Mouse (Mus musculus) CH12.LX (cell line): ENCODE results near the gene Romo1. TPM values are rescaled to one million over a fixed set of nuclear protein-coding genes. Genes with fewer than 3 reads are reported as not detected.

Source experiments
- DNase-seq: peaks from one replicate; pipeline ENCODE4 v3.0.0-alpha.2; 2013; ENCODE audit errors: extremely low read depth
- H3K27ac ChIP-seq: 2 replicates; pipeline ENCODE4 v1.5.1; 2012; ENCODE audit warnings: low read depth, mild to moderate bottlenecking, control low read depth, moderate library complexity; ENCODE audit not compliant: insufficient read depth
- H3K27me3 ChIP-seq: replicated peaks from 2 replicates; pipeline ENCODE3; 2012; ENCODE audit warnings: inconsistent platforms
- H3K36me3 ChIP-seq, 2 experiments: replicated peaks in 1 of 2; 2 replicates each; pipeline versions ENCODE3 to v1.6.1; 2012; ENCODE audit warnings: inconsistent platforms in 1 of 2, low read length in 1 of 2, mild to moderate bottlenecking in 1 of 2, mixed read lengths in 1 of 2, moderate library complexity in 1 of 2; ENCODE audit not compliant: control insufficient read depth in 1 of 2, insufficient read depth in 1 of 2
- H3K4me1 ChIP-seq, 2 experiments: 2 replicates each; pipeline ENCODE4 v1.6.1; 2012; ENCODE audit warnings: inconsistent platforms in 1 of 2, moderate library complexity in 1 of 2; ENCODE audit not compliant: insufficient read depth in 2 of 2, control insufficient read depth in 1 of 2
- H3K4me2 ChIP-seq: 2 replicates; pipeline ENCODE4 v1.6.1; 2012; ENCODE audit warnings: low read depth, mild to moderate bottlenecking, control low read depth; ENCODE audit not compliant: poor library complexity, insufficient read depth, severe bottlenecking
- H3K4me3 ChIP-seq, 3 experiments: fragments of 150-350 bp in 1 of 3; sonication (generic) in 1 of 3; replicated peaks in 1 of 3; 2 replicates each; pipeline versions ENCODE3 to v1.5.1; 2011 to 2012; ENCODE audit warnings: low read depth in 2 of 3, low read length in 2 of 3, mild to moderate bottlenecking in 2 of 3, moderate library complexity in 2 of 3, control low read depth in 1 of 3, improper control_type of control experiment in 1 of 3, inconsistent platforms in 1 of 3, mixed read lengths in 1 of 3; ENCODE audit not compliant: poor library complexity in 1 of 3
- H3K79me2 ChIP-seq: replicated peaks from 2 replicates; pipeline ENCODE4 v1.6.1; 2012; ENCODE audit warnings: mild to moderate bottlenecking, moderate library complexity; ENCODE audit not compliant: control insufficient read depth, poor library complexity, insufficient read depth, severe bottlenecking; ENCODE audit errors: extremely low read depth
- H3K9ac ChIP-seq: 2 replicates; pipeline ENCODE4 v1.6.1; 2012; ENCODE audit warnings: low read depth, mild to moderate bottlenecking, control low read depth, moderate library complexity; ENCODE audit not compliant: insufficient read depth
- H3K9me3 ChIP-seq: replicated peaks from 2 replicates; pipeline ENCODE3; 2012; ENCODE audit warnings: low read length, inconsistent platforms, mixed read lengths
- BHLHE40 ChIP-seq: IDR thresholded peaks from 2 replicates; pipeline ENCODE4 v1.6.1; 2011; ENCODE audit warnings: mild to moderate bottlenecking, low read depth, low read length, improper control_type of control experiment
- CTCF ChIP-seq, 2 experiments: IDR thresholded peaks in 1 of 2; conservative IDR thresholded peaks in 1 of 2; 2 replicates each; pipeline ENCODE4 v1.5.1; 2011 to 2012; ENCODE audit warnings: low read depth in 2 of 2, low read length in 2 of 2, improper control_type of control experiment in 1 of 2, inconsistent platforms in 1 of 2, mild to moderate bottlenecking in 1 of 2, moderate library complexity in 1 of 2
- E2F4 ChIP-seq: IDR thresholded peaks from 2 replicates; pipeline ENCODE4 v1.6.1; 2011; ENCODE audit warnings: low read depth, low read length, improper control_type of control experiment; ENCODE audit not compliant: insufficient replicate concordance
- ELF1 ChIP-seq: IDR thresholded peaks from 2 replicates; pipeline ENCODE4 v1.6.1; 2014; ENCODE audit warnings: low read depth, mild to moderate bottlenecking, inconsistent platforms, low read length, improper control_type of control experiment
- ETS1 ChIP-seq: conservative IDR thresholded peaks from 2 replicates; pipeline ENCODE4 v1.6.1; 2012; ENCODE audit warnings: low read depth, mild to moderate bottlenecking, inconsistent platforms, low read length, improper control_type of control experiment, moderate library complexity
- IRF4 ChIP-seq: IDR thresholded peaks from 2 replicates; pipeline ENCODE4 v1.6.1; 2014; ENCODE audit warnings: low read depth, mild to moderate bottlenecking, inconsistent platforms, low read length, improper control_type of control experiment
- JUN ChIP-seq: IDR thresholded peaks from 2 replicates; pipeline ENCODE4 v1.6.1; 2011; ENCODE audit warnings: low read depth, mild to moderate bottlenecking, low read length, improper control_type of control experiment, moderate library complexity; ENCODE audit not compliant: insufficient read depth
- JUND ChIP-seq: conservative IDR thresholded peaks from 2 replicates; pipeline ENCODE4 v1.6.1; 2011; ENCODE audit warnings: low read depth, low read length, improper control_type of control experiment
- MAX ChIP-seq: IDR thresholded peaks from 2 replicates; pipeline ENCODE4 v1.6.1; 2011; ENCODE audit warnings: low read length, improper control_type of control experiment
- MAZ ChIP-seq: IDR thresholded peaks from 2 replicates; pipeline ENCODE4 v1.6.1; 2012; ENCODE audit warnings: low read depth, mild to moderate bottlenecking, inconsistent platforms, low read length, improper control_type of control experiment, moderate library complexity
- MXI1 ChIP-seq: IDR thresholded peaks from 2 replicates; pipeline ENCODE4 v1.6.1; 2011; ENCODE audit warnings: mild to moderate bottlenecking, low read depth, low read length, improper control_type of control experiment
- NRF1 ChIP-seq: IDR thresholded peaks from 2 replicates; pipeline ENCODE4 v1.6.1; 2014; ENCODE audit warnings: low read depth, mild to moderate bottlenecking, inconsistent platforms, low read length, improper control_type of control experiment, moderate library complexity
- POLR2A ChIP-seq: IDR thresholded peaks from 2 replicates; pipeline ENCODE4 v1.6.1; 2011; ENCODE audit warnings: low read depth, mild to moderate bottlenecking, improper control_type of control experiment, low read length
- SMC3 ChIP-seq: IDR thresholded peaks from 2 replicates; pipeline ENCODE4 v1.6.1; 2011; ENCODE audit warnings: low read depth, low read length, improper control_type of control experiment
- TBP ChIP-seq: conservative IDR thresholded peaks from 2 replicates; pipeline ENCODE4 v1.6.1; 2011; ENCODE audit warnings: low read depth, low read length, improper control_type of control experiment
- ZKSCAN1 ChIP-seq: IDR thresholded peaks from 2 replicates; pipeline ENCODE4 v1.6.1; 2012; ENCODE audit warnings: low read depth, inconsistent platforms, low read length, improper control_type of control experiment, borderline replicate concordance
- dilution Hi-C: fragments of 300-500 bp; cut with MboI; formaldehyde crosslinking; loops from 2 replicates; pipeline ENCODE4 v1.14.3; 2020; ENCODE audit warnings: low sequenced_read_pairs; ENCODE audit not compliant: extremely low pct_unique_long_range_greater_than_20kb, extremely low pct_ligation_motif_present
- in situ Hi-C: fragments of 300-500 bp; cut with MboI; formaldehyde crosslinking; loops from 3 replicates; pipeline ENCODE4 v1.14.3; 2019; ENCODE audit warnings: low sequenced_read_pairs, low pct_ligation_motif_present, low pct_unique_long_range_greater_than_20kb, mixed read lengths
- polyA plus RNA-seq: library from polyadenylated mRNA; unstranded; fragments of >175 nt; gene quantifications from 2 replicates; pipeline ENCODE4 v1.2.1, GENCODE M21; 2012; ENCODE audit warnings: low read depth; ENCODE audit not compliant: insufficient read length
- total RNA-seq, 2 experiments: library from RNA; depleted of rRNA; stranded (reverse); fragments of 300-350 nt in 1 of 2; fragments of >200 nt in 1 of 2; gene quantifications; 2 replicates each; pipeline ENCODE4 v1.2.3; 2012 to 2014

Romo1 gene
- total and polyA plus RNA-seq, 3 experiments: 130 to 303 (median 292) TPM

- dilution Hi-C loops: no loop called here
- DNase-seq: peak; percentile 100
Observed at GRCm38 (mm10) chr2:156180094-156180821, 36.4 kb downstream of the Romo1 start, which contains the start of gene Rbm39. Gene Rbm39, minus strand, starts transcription at chr2:156180238.

GRCm38 (mm10) chr2:156180824-156181590, 37.2 kb downstream of the Romo1 start:
- no peaks in the 10 kb centered on the region for H3K27me3 ChIP-seq
- H3K36me3 ChIP-seq: peaks cover 15 to 27% of the 10 kb centered on the region in 2 experiments
- no peak for DNase-seq
- peak overlapping the region; percentile 98 for H3K9ac ChIP-seq
- in situ Hi-C loops (no loop called here), dilution Hi-C loops (no loop called here)
- TF ChIP-seq ELF1: no peak
- TF ChIP-seq MAZ: no peak
- TF ChIP-seq BHLHE40: no peak
- no peak for TF ChIP-seq MXI1
- TF ChIP-seq SMC3: no peak
- TF ChIP-seq IRF4: no peak
- TF ChIP-seq E2F4: no peak
- TF ChIP-seq JUND: no peak
- no peak for TF ChIP-seq CTCF (conservative IDR thresholded peaks at IDR 0.05 in 1 of 2, IDR thresholded peaks at IDR 0.05 in 1 of 2; ENCODE audit: low read depth in 2 of 2, low read length in 2 of 2)
- no peak for TF ChIP-seq NRF1
- peaks cover 30% of the 10 kb centered on the region for H3K79me2 ChIP-seq
- H3K4me3 ChIP-seq: peak overlapping the region; percentile 53 to 76 (median 68)
- peak overlapping the region; percentile 98 for H3K4me2 ChIP-seq
- no peaks in the 10 kb centered on the region for H3K9me3 ChIP-seq
- peak overlapping the region; percentile 92 for H3K27ac ChIP-seq
- H3K4me1 ChIP-seq: peaks cover 0 to 24% of the 10 kb centered on the region in 2 experiments; a peak in 2 of 4 replicates

More at GRCm38 (mm10) chr2:156180094-156180821, 36.4 kb downstream of the Romo1 start, which contains the start of gene Rbm39:
- no peaks in the 10 kb centered on the region for H3K9me3 ChIP-seq
- peak; percentile 84 for TF ChIP-seq TBP
- TF ChIP-seq POLR2A: peak; percentile 87
- no peak for TF ChIP-seq ETS1
- no peak for TF ChIP-seq MAZ
- TF ChIP-seq MAX: no peak
- TF ChIP-seq JUND: no peak
- TF ChIP-seq JUN: no peak
- no peak for TF ChIP-seq ZKSCAN1
- TF ChIP-seq, all 38 proteins: peak for 2
- Histone ChIP-seq H3K36me3 (peaks cover 15 to 33% of the 10 kb centered on the region in 2 experiments), H3K4me1 (peaks cover 0 to 30% of the 10 kb centered on the region in 2 experiments; a peak in 2 of 4 replicates), H3K4me2 (peak within 1 kb of the TSS; percentile 98), H3K27me3 (no peaks in the 10 kb centered on the region), H3K79me2 (peaks cover 35% of the 10 kb centered on the region), H3K27ac (peak within 1 kb of the TSS; percentile 92), H3K4me3 (peak within 1 kb of the TSS; percentile 76 to 94 (median 91)), H3K9ac (peak within 1 kb of the TSS; percentile 98)
- in situ Hi-C loops: no loop called here
